Mouse (Mus musculus) MEL (cell line): Measurements from ENCODE around the gene Hk3. TPM values are rescaled to one million over a fixed set of nuclear protein-coding genes. Genes with fewer than 3 reads are reported as not detected.

ENCODE experiments used
- DNase-seq: peaks from one replicate; pipeline ENCODE4 v3.0.0; 2011; ENCODE audit warnings: low read depth, low spot score
- H3K27ac ChIP-seq: 2 replicates; pipeline ENCODE4 v1.5.1; 2012; ENCODE audit warnings: low read depth, mild to moderate bottlenecking, control low read depth, low read length, moderate library complexity; ENCODE audit not compliant: control insufficient read depth
- H3K27me3 ChIP-seq, 2 experiments: fragments of 150-350 bp in 1 of 2; sonication (generic) in 1 of 2; 2 replicates each; pipeline ENCODE4 v1.6.1; 2012; ENCODE audit warnings: low read length in 2 of 2, mild to moderate bottlenecking in 2 of 2, improper control_type of control experiment in 1 of 2, moderate library complexity in 1 of 2; ENCODE audit not compliant: insufficient read depth in 2 of 2, control insufficient read depth in 1 of 2
- H3K36me3 ChIP-seq, 2 experiments: 2 replicates each; pipeline ENCODE4 v1.6.1; 2012 to 2014; ENCODE audit warnings: low read length in 2 of 2, improper control_type of control experiment in 1 of 2, inconsistent platforms in 1 of 2, mild to moderate bottlenecking in 1 of 2; ENCODE audit not compliant: insufficient read depth in 2 of 2, control insufficient read depth in 1 of 2
- H3K4me1 ChIP-seq, 2 experiments: fragments of 150-350 bp in 1 of 2; sonication (generic) in 1 of 2; 2 replicates each; pipeline ENCODE4 v1.6.1; 2012; ENCODE audit warnings: low read length in 2 of 2, improper control_type of control experiment in 1 of 2, mild to moderate bottlenecking in 1 of 2; ENCODE audit not compliant: insufficient read depth in 2 of 2, control insufficient read depth in 1 of 2
- H3K4me3 ChIP-seq, 2 experiments: fragments of 150-350 bp in 1 of 2; sonication (generic) in 1 of 2; 2 replicates each; pipeline ENCODE4 v1.5.1; 2012; ENCODE audit warnings: low read depth in 2 of 2, low read length in 2 of 2, mild to moderate bottlenecking in 2 of 2, moderate library complexity in 2 of 2, control low read depth in 1 of 2, improper control_type of control experiment in 1 of 2; ENCODE audit not compliant: control insufficient read depth in 1 of 2, insufficient read depth in 1 of 2
- H3K79me2 ChIP-seq: 2 replicates; pipeline ENCODE4 v1.6.1; 2012; ENCODE audit warnings: mild to moderate bottlenecking, low read length, moderate library complexity; ENCODE audit not compliant: control insufficient read depth, poor library complexity, insufficient read depth
- H3K9ac ChIP-seq: 2 replicates; pipeline ENCODE4 v1.6.1; 2012; ENCODE audit warnings: low read depth, mild to moderate bottlenecking, control low read depth, low read length, moderate library complexity; ENCODE audit not compliant: control insufficient read depth, poor library complexity, severe bottlenecking
- H3K9me3 ChIP-seq: fragments of 150-350 bp; sonication (generic); replicated peaks from 2 replicates; pipeline ENCODE4 v1.6.1; 2012; ENCODE audit warnings: mild to moderate bottlenecking, low read length, improper control_type of control experiment, moderate library complexity; ENCODE audit not compliant: insufficient read depth
- BHLHE40 ChIP-seq: IDR thresholded peaks from 2 replicates; pipeline ENCODE4 v1.6.1; 2012; ENCODE audit warnings: low read depth, mild to moderate bottlenecking, inconsistent platforms, low read length, improper control_type of control experiment, borderline replicate concordance
- CHD1 ChIP-seq: IDR thresholded peaks from 2 replicates; pipeline ENCODE4 v1.6.1; 2012; ENCODE audit warnings: low read depth, mild to moderate bottlenecking, inconsistent platforms, low read length, improper control_type of control experiment
- CTCF ChIP-seq, 3 experiments: IDR thresholded peaks in 2 of 3; conservative IDR thresholded peaks in 1 of 3; 2 replicates each; pipeline ENCODE4 v1.5.1; 2011 to 2012; ENCODE audit warnings: low read length in 3 of 3, low read depth in 2 of 3, mild to moderate bottlenecking in 2 of 3, improper control_type of control experiment in 1 of 3, inconsistent platforms in 1 of 3, mixed read lengths in 1 of 3, moderate library complexity in 1 of 3; ENCODE audit not compliant: control insufficient read depth in 1 of 3, insufficient read depth in 1 of 3, poor library complexity in 1 of 3, severe bottlenecking in 1 of 3
- E2F4 ChIP-seq: IDR thresholded peaks from 2 replicates; pipeline ENCODE4 v1.6.1; 2011; ENCODE audit warnings: low read depth, low read length, improper control_type of control experiment, borderline replicate concordance
- ELF1 ChIP-seq: IDR thresholded peaks from 2 replicates; pipeline ENCODE4 v1.6.1; 2014; ENCODE audit warnings: low read depth, mild to moderate bottlenecking, inconsistent platforms, low read length, improper control_type of control experiment, moderate library complexity
- GABPA ChIP-seq: IDR thresholded peaks from 2 replicates; pipeline ENCODE4 v1.6.1; 2012; ENCODE audit warnings: low read depth, mild to moderate bottlenecking, inconsistent platforms, low read length, improper control_type of control experiment, moderate library complexity
- GATA1 ChIP-seq: IDR thresholded peaks from 2 replicates; pipeline ENCODE4 v1.6.1; 2011; ENCODE audit warnings: low read depth, low read length, improper control_type of control experiment
- HCFC1 ChIP-seq: IDR thresholded peaks from 2 replicates; pipeline ENCODE4 v1.6.1; 2012; ENCODE audit warnings: low read depth, mild to moderate bottlenecking, inconsistent platforms, low read length, improper control_type of control experiment, moderate library complexity
- JUND ChIP-seq: IDR thresholded peaks from 2 replicates; pipeline ENCODE4 v1.6.1; 2011; ENCODE audit warnings: low read depth, mild to moderate bottlenecking, improper control_type of control experiment, low read length
- MAFK ChIP-seq: IDR thresholded peaks from 2 replicates; pipeline ENCODE4 v1.6.1; 2011; ENCODE audit warnings: low read depth, mild to moderate bottlenecking, low read length, improper control_type of control experiment, borderline replicate concordance
- MEF2A ChIP-seq: IDR thresholded peaks from 2 replicates; pipeline ENCODE4 v1.6.1; 2014; ENCODE audit warnings: low read depth, mild to moderate bottlenecking, inconsistent platforms, low read length, improper control_type of control experiment; ENCODE audit not compliant: poor library complexity, insufficient replicate concordance, severe bottlenecking; ENCODE audit errors: extremely low read depth
- MYB ChIP-seq: IDR thresholded peaks from 2 replicates; pipeline ENCODE4 v1.6.1; 2011; ENCODE audit warnings: mild to moderate bottlenecking, low read depth, low read length, improper control_type of control experiment
- NELFE ChIP-seq: IDR thresholded peaks from 2 replicates; pipeline ENCODE4 v1.6.1; 2011; ENCODE audit warnings: low read depth, low read length, improper control_type of control experiment
- NRF1 ChIP-seq: IDR thresholded peaks from 2 replicates; pipeline ENCODE4 v1.6.1; 2014; ENCODE audit warnings: low read depth, mild to moderate bottlenecking, inconsistent platforms, low read length, improper control_type of control experiment, moderate library complexity; ENCODE audit not compliant: poor library complexity, insufficient read depth, severe bottlenecking
- POLR2AphosphoS5 ChIP-seq: IDR thresholded peaks from 2 replicates; pipeline ENCODE4 v1.6.1; 2012; ENCODE audit warnings: low read depth, borderline replicate concordance, mild to moderate bottlenecking, inconsistent platforms, low read length, moderate library complexity, mixed read lengths
- RAD21 ChIP-seq: IDR thresholded peaks from 2 replicates; pipeline ENCODE4 v1.6.1; 2011; ENCODE audit warnings: mild to moderate bottlenecking, low read depth, low read length, improper control_type of control experiment
- SMC3 ChIP-seq: IDR thresholded peaks from 2 replicates; pipeline ENCODE4 v1.6.1; 2011; ENCODE audit warnings: low read depth, low read length, improper control_type of control experiment
- UBTF ChIP-seq: IDR thresholded peaks from 2 replicates; pipeline ENCODE4 v1.6.1; 2012; ENCODE audit warnings: low read depth, mild to moderate bottlenecking, inconsistent platforms, low read length, improper control_type of control experiment, moderate library complexity, borderline replicate concordance; ENCODE audit not compliant: insufficient read depth
- USF1 ChIP-seq: IDR thresholded peaks from 2 replicates; pipeline ENCODE4 v1.6.1; 2014; ENCODE audit warnings: low read depth, mild to moderate bottlenecking, inconsistent platforms, low read length, improper control_type of control experiment, moderate library complexity
- ZC3H11A ChIP-seq: IDR thresholded peaks from 2 replicates; pipeline ENCODE4 v1.6.1; 2012; ENCODE audit warnings: low read depth, mild to moderate bottlenecking, inconsistent platforms, low read length, improper control_type of control experiment
- ZKSCAN1 ChIP-seq: IDR thresholded peaks from 2 replicates; pipeline ENCODE4 v1.6.1; 2012; ENCODE audit warnings: low read depth, mild to moderate bottlenecking, inconsistent platforms, low read length, improper control_type of control experiment, moderate library complexity
- ZMIZ1 ChIP-seq: IDR thresholded peaks from 2 replicates; pipeline ENCODE4 v1.6.1; 2012; ENCODE audit warnings: low read depth, mild to moderate bottlenecking, inconsistent platforms, low read length, improper control_type of control experiment, moderate library complexity
- ZNF384 ChIP-seq: IDR thresholded peaks from 2 replicates; pipeline ENCODE4 v1.6.1; 2012; ENCODE audit warnings: low read depth, mild to moderate bottlenecking, inconsistent platforms, low read length, improper control_type of control experiment
- polyA plus RNA-seq, 2 experiments: library from polyadenylated mRNA; stranded (reverse) in 1 of 2; unstranded in 1 of 2; fragments of >175 nt in 1 of 2; fragments of >200 nt in 1 of 2; gene quantifications; 2 replicates each; pipeline versions ENCODE4 v1.2.1 to v1.2.4; 2012; ENCODE audit warnings: low replicate concordance in 2 of 2, low read depth in 1 of 2; ENCODE audit not compliant: insufficient read length in 2 of 2, insufficient read depth in 1 of 2, missing spikeins in 1 of 2
- total RNA-seq: library from RNA; depleted of rRNA; stranded (reverse); fragments of 300-350 nt; gene quantifications from 2 replicates; pipeline ENCODE4 v1.2.3, GENCODE M21; 2012

Hk3 gene
- total and polyA plus RNA-seq, 3 experiments = not detected

DNA sequence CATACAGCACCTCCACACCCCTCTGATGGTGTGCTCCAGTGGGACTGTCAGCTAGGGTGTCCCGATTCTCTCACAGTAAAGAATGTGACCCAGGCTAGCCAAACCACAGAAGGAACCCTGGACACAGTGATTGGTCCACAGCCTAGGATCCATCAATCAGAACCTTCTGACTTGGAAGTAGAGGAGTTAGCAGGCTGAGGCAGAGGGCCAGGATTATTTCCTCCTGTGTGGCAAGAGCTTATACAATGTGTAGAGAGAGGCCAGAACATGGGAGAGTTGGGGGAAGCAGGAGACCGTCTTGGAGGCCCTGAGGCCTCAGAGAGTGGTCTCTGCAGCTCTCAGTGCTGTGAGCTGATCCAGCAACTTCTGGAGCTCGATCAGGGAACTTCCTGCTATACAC lies 60.7 kb downstream of the Hk3 start:
- Histone ChIP-seq H3K79me2 (no peaks in the 10 kb centered on the region), H3K36me3 (no peaks in the 10 kb centered on the region), H3K4me1 (no peaks in the 10 kb centered on the region), H3K27ac (no peak overlapping the region), H3K27me3 (no peaks in the 10 kb centered on the region), H3K9ac (no peak overlapping the region), H3K9me3 (no peaks in the 10 kb centered on the region), H3K4me3 (no peak overlapping the region)
- DNase-seq = no peak
- TF ChIP-seq SMC3 (no peak), JUND (no peak), MEF2A (no peak), ZMIZ1 (no peak), ELF1 (no peak)

- no peak for DNase-seq
- Histone ChIP-seq H3K4me3 (no peak overlapping the region), H3K79me2 (no peaks in the 10 kb centered on the region), H3K27ac (no peak overlapping the region), H3K9ac (no peak overlapping the region), H3K27me3 (no peaks in the 10 kb centered on the region), H3K9me3 (no peaks in the 10 kb centered on the region), H3K4me1 (no peaks in the 10 kb centered on the region), H3K36me3 (no peaks in the 10 kb centered on the region)
- no peak for TF ChIP-seq MEF2A
- TF ChIP-seq BHLHE40 = no peak
- TF ChIP-seq GATA1 = no peak
- TF ChIP-seq ZKSCAN1 = no peak
- TF ChIP-seq ELF1 = no peak
- TF ChIP-seq NELFE = no peak
- TF ChIP-seq MYB = no peak
- no peak for TF ChIP-seq MAFK
- no peak for TF ChIP-seq USF1
- no peak for TF ChIP-seq E2F4
- no peak for TF ChIP-seq CHD1
- TF ChIP-seq RAD21 = no peak
- TF ChIP-seq GABPA = no peak
- no peak for TF ChIP-seq POLR2AphosphoS5
- TF ChIP-seq NRF1 = no peak
- no peak for TF ChIP-seq UBTF
- TF ChIP-seq ZNF384 = no peak
- TF ChIP-seq ZC3H11A = no peak
- TF ChIP-seq CTCF (IDR thresholded peaks at IDR 0.05 in 2 of 3, conservative IDR thresholded peaks at IDR 0.05 in 1 of 3; ENCODE audit: control insufficient read depth in 1 of 3, insufficient read depth in 1 of 3, low read depth in 2 of 3, low read length in 3 of 3, poor library complexity in 1 of 3, severe bottlenecking in 1 of 3) = no peak
- TF ChIP-seq HCFC1 = no peak
Measured at GRCm38 (mm10) chr13:54959842-54960241, 61.3 kb downstream of the Hk3 start.
